Mouse (Mus musculus): Measurements from ENCODE around the gene Erc2.
"Not testable (repeated sequence)": the region's sequence is repeated elsewhere in the genome, so short reads cannot be mapped to it uniquely, and the experiment has no call there.

The Erc2 gene

DNA sequence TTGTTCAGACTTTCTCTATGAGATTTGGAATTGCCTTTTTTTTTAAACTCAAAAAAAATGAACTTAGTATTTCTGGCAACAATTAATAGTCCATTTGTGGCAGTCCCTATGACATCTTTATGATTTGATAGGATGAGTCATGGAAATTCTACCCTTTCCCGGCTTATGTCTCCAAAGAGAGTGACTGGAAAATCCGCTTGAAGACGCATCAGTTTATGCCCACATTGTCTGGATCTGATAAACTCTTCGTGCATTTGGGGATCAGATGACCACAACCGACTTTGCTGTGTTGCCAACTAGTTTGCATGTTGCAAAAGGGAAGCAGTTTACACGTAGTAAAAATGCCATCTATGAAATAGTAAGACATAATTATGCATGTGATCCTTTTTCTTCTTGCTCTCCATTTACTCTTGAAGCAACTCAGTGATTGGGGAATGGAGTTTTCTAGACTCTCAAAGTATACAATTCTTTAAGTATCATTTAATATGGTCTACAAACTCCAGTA is 215.4 kb downstream of the Erc2 start:
- no peak for DNase-seq

- DNase-seq, result no peak
Measured at GRCm38 (mm10) chr14:27840120-27840519, 217.9 kb downstream of the Erc2 start.

- DNase-seq, result no peak
Measured at GRCm38 (mm10) chr14:27846875-27847274, 224.6 kb downstream of the Erc2 start.

- no peak for DNase-seq
Measured at GRCm38 (mm10) chr14:27847291-27847690, 225.1 kb downstream of the Erc2 start.

GRCm38 (mm10) chr14:27851231-27851630 is 229.0 kb downstream of the Erc2 start:
- no peak for DNase-seq

DNA sequence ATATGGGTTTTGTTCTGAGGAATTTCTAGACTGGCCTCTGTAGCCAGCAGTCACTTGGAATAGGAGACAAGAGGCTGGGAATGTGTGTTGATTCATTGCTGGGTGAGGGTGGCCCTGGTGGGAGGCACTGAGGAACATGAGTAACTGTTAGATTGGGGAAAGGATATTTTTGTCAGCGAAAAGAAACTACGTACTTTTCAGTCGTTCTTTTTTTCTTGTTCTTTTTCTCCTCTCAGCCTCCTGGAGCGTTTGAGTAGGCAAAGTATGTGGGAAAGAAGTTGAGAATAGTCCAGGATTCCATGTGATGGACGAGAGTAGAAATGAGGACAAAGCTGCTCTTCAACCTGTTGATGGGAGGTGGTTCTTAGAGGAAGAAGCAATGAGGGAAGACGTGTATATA is 230.4 kb downstream of the Erc2 start:
- DNase-seq, result no peak

DNA sequence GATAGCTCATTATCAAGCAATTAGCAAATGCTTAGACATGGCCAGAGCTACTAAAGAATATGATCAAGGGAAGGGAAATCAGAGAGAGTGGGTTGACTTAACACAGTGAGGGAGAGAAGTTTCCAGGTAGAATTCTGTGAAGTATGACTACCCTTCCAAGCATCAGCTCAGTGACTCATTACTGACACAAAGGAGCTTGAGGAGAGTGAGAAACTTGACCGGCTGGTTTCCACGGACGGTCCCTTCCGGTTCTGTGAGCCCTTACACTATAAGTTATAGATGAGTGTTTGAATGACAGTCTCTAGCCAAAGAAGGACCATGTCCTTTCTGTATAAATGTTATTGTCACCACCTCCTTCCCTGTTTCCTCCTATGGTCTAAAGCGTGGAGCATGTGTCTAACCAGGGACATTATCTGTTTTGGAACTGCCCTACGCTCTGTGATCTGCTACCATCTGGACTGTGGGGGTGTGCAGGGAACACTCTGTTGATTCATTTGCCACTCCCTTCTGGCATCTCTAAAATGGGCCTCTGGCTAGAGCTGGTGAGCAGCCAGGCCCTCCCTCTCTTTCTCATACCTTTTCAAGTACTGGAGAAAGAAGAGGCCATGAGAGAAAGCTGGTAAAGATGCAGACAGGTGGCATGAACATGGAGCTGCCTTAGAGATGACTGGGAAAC is 238.3 kb downstream of the Erc2 start:
- DNase-seq, result no peak

DNA sequence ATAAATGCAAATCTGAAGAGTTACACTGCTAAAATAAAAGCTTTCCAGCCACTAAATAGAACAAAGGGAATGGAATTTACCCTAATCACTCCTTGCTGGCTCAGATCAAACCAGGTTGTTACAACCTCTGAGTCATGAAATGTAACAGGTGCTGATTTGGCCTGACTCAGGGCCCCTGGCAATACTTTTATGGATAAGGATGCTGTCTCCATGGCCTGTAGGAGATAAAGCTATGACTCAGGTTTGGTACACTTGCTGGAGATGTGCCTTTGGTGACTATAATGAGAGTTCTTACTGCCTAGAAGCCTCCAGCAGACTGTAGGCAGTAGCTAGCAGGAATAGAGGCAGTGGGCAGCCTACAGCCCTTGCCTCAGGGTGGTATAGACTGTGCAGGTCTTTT is 240.1 kb downstream of the Erc2 start:
- DNase-seq, result no peak

DNA sequence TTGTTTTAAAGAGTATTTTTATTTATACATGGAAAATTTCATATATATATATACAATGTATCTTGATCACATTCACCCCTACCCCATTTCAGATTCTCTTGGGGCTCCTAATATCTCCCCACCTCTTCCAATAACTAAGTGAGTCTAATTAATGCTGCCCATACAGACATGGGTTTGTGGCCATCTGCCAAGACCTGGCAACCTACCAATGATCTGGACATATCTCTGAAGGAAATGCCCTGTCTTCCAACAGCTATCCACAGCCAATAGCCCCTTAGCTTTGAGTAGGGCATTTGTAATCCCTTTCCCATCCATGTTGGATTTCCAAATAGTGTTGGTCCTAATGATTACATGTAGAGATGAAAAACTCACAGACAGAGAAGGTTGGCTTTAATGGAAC is 245.2 kb downstream of the Erc2 start:
- no peak for DNase-seq

DNA sequence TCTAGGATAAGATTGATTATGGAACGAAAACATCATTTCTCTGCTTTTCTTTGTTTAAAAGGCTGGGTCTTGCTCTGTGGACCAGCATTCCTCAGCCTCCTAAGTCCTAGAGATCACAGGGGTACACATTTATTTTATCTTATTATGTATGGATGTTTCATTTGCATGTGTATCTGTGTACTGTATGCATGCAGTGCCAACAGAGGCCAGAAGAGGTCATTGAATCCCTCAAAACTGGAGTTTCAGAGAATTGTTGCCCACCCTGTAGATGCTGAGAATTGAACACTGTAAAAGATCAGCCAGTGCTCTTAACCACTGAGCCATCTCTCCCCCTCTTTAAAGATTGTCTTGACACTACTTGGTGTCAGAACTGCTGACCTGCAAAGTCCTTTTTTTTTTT is 251.4 kb downstream of the Erc2 start:
- no peak for DNase-seq

- no peak for DNase-seq
Measured at GRCm38 (mm10) chr14:27875991-27876411, 253.8 kb downstream of the Erc2 start.

GRCm38 (mm10) chr14:27881972-27882371 is 259.7 kb downstream of the Erc2 start:
- no peak for DNase-seq

DNA sequence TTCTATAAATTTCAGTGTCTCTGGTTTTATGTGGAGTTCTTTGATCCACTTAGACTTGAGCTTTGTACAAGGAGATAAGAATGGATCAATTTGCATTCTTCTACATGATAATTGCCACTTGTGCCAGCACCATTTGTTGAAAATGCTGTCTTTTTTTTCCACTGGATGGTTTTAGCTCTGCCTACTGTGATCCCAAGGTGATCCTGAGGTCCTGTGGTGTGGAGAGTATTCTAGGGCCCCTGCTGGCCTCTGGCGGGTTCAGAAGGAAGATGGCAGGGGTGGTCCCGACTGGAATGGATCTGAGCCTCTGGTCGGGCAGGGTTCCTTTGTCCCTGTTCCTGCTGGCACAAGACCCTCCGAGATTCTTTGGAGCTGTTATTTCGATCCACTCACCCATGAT is 264.1 kb downstream of the Erc2 start:
- not testable (repeated sequence) for DNase-seq

GRCm38 (mm10) chr14:27887488-27887887 is 265.3 kb downstream of the Erc2 start:
- no peak for DNase-seq

DNA sequence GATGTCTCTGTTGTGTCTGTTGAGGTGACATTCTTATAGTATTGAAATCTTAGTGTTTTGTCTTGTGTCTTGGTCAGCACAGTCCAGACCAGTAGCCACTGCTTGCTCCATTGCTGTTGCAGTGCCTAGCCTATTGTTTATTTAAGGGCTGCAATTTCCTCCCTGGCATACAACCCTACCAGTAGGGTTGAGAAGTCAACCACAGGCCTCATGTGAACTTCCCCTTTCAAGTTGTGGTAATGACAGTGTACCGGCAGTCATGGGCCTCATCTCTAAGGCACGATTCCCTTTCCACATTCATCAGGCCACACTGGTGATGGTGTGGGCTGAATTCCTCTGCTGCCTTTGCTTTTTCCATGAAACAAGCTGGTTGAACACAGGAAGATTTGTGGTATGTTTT is 267.4 kb downstream of the Erc2 start:
- DNase-seq, result no peak

DNA sequence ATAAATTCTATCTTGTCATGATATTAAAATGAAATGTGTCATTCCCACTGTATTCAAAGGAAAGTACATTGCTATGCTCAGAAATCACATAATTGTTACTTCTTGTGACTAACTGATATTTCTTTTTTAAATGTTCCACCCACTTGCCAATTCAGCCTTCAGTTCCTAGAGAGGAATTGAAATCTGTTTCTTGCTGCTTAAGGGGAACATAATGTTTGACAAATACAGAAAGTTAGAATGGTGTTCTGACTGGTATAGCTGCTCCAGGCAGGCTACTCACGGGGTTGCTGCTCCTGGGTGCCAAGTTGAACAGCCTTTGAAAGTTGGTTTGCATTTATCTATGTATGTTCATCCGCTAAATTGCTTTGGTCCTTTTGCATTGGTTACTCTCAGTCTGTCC is 270.2 kb downstream of the Erc2 start:
- DNase-seq, result no peak

DNA sequence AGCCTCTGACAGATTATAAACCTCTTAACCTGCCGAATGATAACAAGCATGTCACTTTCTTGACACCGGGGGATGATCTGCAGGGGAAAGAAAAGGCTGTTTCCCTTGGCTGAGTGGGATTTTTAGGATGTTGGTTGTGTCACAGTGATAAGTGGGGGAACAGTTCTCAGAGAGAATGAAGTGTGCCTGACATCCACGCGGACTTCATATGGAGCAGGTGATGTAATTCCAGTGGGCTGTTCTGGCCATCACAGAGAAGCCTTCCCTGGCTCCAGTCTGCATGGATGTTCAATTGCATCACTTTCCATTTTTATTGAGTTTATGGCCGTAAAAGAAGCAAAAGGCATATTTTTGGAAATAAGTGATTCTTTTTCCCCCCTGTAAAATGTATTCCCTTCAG is 279.5 kb downstream of the Erc2 start:
- DNase-seq, result no peak

- DNase-seq, result peak; percentile 35
Measured at GRCm38 (mm10) chr14:27921656-27922373, 299.6 kb downstream of the Erc2 start.

- no peak for DNase-seq
Measured at GRCm38 (mm10) chr14:27927369-27927768, 305.1 kb downstream of the Erc2 start.

GRCm38 (mm10) chr14:27933533-27933932 is 311.3 kb downstream of the Erc2 start:
- DNase-seq, result peak; percentile 11

DNA sequence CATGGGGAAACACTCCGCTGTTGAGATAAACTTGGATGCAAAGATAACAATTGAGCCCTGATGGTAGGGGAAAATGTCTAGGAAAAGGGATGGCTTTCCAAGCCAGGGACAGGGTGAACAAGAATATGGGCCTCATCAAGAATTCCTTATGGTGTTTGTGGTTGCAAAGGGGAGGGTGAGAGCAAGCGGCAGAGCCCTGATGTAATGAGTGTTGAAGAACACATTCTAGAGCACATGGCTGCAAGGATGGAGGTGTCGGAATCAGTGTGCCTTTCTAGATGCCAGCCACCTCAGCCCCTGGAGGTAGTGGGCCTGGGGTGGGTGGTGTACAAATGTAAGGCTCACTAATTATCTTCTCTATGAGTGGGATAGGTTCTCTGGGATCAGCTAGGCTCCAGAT is 313.5 kb downstream of the Erc2 start:
- DNase-seq, result peak; percentile 67

DNA sequence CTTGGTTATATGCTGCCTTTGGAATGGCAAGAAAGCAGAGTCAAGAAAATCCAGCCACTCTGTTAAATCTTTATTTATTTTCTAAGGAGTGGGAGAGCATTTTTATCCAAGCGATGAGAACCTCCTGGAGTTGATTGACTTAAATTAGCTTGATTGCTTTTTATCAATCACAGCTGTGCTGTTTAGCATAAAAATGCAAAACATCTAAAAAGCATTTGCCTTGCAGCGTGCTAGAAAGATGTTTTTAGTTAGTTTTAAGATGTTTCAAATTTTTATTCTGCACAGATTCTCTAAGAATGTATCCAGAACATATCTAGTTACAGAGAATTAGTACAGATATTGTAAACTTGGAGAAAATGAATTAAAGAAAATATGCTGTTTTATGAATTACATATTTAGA is 315.7 kb downstream of the Erc2 start:
- DNase-seq, result no peak

- DNase-seq, result no peak
Measured at GRCm38 (mm10) chr14:27945276-27945675, 323.0 kb downstream of the Erc2 start.

GRCm38 (mm10) chr14:27946211-27946610 is 324.0 kb downstream of the Erc2 start:
- peak; percentile 94 for DNase-seq

- no peak for DNase-seq
Measured at GRCm38 (mm10) chr14:27948391-27948790, 326.2 kb downstream of the Erc2 start.

Measured in heart, adult 11 months (tissue).